Mouse (Mus musculus) midbrain, embryonic 10.5 days (tissue): ENCODE data around the gene Gm29735. TPM values are rescaled to one million over a fixed set of nuclear protein-coding genes. Genes with fewer than 3 reads are reported as not detected.
"Not testable (repeated sequence)": the region's sequence is repeated elsewhere in the genome, so short reads cannot be mapped to it uniquely, and the experiment has no call there.

Experiments
- DNase-seq: peaks from one replicate; pipeline ENCODE4 v3.0.0-alpha.2; 2017; ENCODE audit warnings: low spot score
- H3K27ac ChIP-seq: fragments of 300-500 bp; sonication (generic); replicated peaks from 2 replicates; pipeline ENCODE4 v1.5.1; 2016; ENCODE audit warnings: mild to moderate bottlenecking
- H3K27me3 ChIP-seq: fragments of 300-500 bp; sonication (generic); 2 replicates; pipeline ENCODE4 v1.6.1; 2016; ENCODE audit warnings: low read depth, mild to moderate bottlenecking; ENCODE audit not compliant: poor library complexity, severe bottlenecking
- H3K36me3 ChIP-seq: fragments of 300-500 bp; sonication (generic); 2 replicates; pipeline ENCODE4 v1.6.1; 2016; ENCODE audit warnings: mild to moderate bottlenecking, moderate library complexity
- H3K4me1 ChIP-seq: fragments of 300-500 bp; sonication (generic); 2 replicates; pipeline ENCODE4 v1.6.1; 2016
- H3K4me3 ChIP-seq: fragments of 300-500 bp; sonication (generic); 2 replicates; pipeline ENCODE4 v1.5.1; 2016; ENCODE audit warnings: mild to moderate bottlenecking, moderate library complexity
- H3K9me3 ChIP-seq: fragments of 300-500 bp; sonication (generic); replicated peaks from 2 replicates; pipeline ENCODE4 v1.6.1; 2016; ENCODE audit warnings: mild to moderate bottlenecking
- WGBS: fragments of 180-500 bp; shearing (Covaris S2); methylation state at CpG from one replicate; pipeline ENCODE4 v1.1.7; 2016; 5-methylcytosine and 5-hydroxymethylcytosine counted together
- polyA plus RNA-seq: library from polyadenylated mRNA; unstranded; fragments of >200 nt; fragmentation: Nextera tagmentation; extraction: Ambion mirVana; gene quantifications from 2 replicates; pipeline ENCODE4 v1.2.1, GENCODE M21; 2016

Gm29735 gene
- not detected in 2 replicates for polyA plus RNA-seq

DNA sequence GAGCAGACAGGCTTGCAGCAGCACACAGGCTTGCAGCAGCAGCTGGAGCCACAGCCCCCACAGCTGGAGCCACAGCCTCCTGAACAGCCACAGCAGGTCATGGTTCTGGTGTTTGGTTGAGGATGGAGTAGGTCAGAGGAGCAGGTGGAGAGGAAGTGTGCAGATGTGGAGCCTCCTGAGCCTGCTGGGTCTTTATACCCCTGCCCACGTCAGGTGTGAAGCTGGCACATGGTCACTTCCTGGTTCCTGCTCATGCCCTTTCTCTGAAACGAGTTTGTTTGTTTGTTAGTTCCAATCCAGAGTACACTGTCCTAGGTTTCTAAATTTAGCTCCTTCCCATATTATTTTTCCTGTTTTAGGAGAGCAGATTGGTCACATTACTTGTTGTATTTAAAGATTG lies at the start of gene Gm29735:
Gm29735 (minus strand) TSS at position 101 of the 400 bp plus-strand sequence.
- not testable (repeated sequence) for H3K27me3 ChIP-seq, H3K4me3 ChIP-seq, DNase-seq, H3K9me3 ChIP-seq, H3K4me1 ChIP-seq, H3K27ac ChIP-seq, H3K36me3 ChIP-seq
- WGBS = 69% methylated on average over 2 of the region's 2 CpGs

- DNase-seq = no peak
- Histone ChIP-seq H3K4me1 (no peaks in the 10 kb centered on the region), H3K27ac (no peak overlapping the region), H3K4me3 (no peak overlapping the region), H3K36me3 (no peaks in the 10 kb centered on the region), H3K9me3 (no peaks in the 10 kb centered on the region), H3K27me3 (no peaks in the 10 kb centered on the region)
These were observed 48.6 kb upstream of the Gm29735 start for GRCm38 (mm10) chr7:142205488-142205887.

DNA sequence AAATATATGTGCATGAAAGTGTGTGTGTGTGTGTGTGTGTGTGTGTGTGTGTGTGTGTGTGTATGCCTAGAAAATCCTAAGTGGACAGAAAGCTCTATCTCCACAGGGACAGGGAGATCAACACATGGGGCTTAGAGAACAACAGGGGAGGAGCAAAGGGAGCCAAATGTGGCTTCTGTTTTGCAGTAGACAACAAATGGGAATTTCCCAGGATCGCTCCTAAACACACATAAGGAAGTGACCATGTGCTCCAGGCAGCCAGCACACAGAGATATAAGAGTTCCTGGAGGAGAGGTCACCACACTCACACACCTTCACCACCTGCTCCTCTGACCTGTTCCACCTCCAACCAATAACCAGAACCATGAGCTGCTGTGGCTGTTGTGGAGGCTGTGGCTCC lies 44.2 kb upstream of the Gm29735 start, which contains the start of gene Krtap5-3:
Krtap5-3 (plus strand) TSS at position 301 of the 400 bp plus-strand sequence.
- H3K27ac ChIP-seq = no peak within 1 kb of the TSS
- no peaks in the 10 kb centered on the region for H3K9me3 ChIP-seq
- no peaks in the 10 kb centered on the region for H3K4me1 ChIP-seq
- no peak for DNase-seq
- H3K27me3 ChIP-seq = no peaks in the 10 kb centered on the region
- no peak within 1 kb of the TSS for H3K4me3 ChIP-seq
- H3K36me3 ChIP-seq = no peaks in the 10 kb centered on the region
- WGBS = 75% methylated on average over 1 of the region's 1 CpGs

DNA sequence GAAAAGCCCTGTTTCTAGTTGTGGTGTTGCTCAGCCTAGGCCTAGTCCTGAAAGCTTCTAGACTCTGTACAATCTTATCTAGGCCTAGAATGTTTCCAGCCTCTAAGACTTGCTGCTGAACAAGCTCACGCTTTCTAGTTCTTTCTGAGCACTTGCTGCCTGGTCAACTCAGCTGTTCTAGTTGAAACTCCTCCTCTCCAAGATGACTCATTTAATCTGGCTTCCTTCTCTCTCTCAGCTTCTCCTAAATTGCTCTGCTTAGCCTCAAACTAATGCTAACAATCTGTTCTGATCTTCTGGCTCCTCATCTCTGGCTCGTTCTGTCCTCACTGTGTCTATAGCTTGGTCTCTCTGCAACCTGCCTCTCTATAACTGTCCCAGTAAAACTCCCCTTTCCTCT lies 41.8 kb upstream of the Gm29735 start:
- Histone ChIP-seq H3K27me3 (no peaks in the 10 kb centered on the region), H3K27ac (no peak overlapping the region), H3K36me3 (no peaks in the 10 kb centered on the region), H3K9me3 (no peaks in the 10 kb centered on the region), H3K4me1 (no peaks in the 10 kb centered on the region), H3K4me3 (no peak overlapping the region)
- WGBS = 88% methylated on average over 2 of the region's 2 CpGs
- no peak for DNase-seq

DNA sequence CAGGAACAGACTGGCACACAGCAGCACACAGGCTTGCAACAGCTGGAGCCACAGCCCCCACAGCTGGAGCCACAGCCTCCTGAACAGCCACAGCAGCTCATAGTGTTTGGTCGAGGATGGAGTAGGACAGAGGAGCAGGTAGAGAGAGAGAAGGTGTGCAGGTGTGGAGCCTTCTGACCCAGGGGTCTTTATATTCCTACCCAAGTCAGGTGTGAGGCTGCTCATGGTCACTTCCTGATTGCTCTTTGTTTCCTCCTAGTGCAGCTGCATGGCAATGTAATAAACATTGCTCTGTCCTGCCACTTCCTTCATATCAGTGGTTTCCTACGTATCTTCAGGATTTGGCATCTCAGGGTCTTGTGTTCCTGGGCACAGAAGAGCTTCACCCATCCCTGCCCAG lies 33.4 kb upstream of the Gm29735 start, which contains the start of gene Gm10153:
Gm10153 (minus strand) TSS at position 101 of the 400 bp plus-strand sequence.
- Histone ChIP-seq H3K4me3 (no peak within 1 kb of the TSS), H3K36me3 (no peaks in the 10 kb centered on the region), H3K27me3 (no peaks in the 10 kb centered on the region), H3K4me1 (no peaks in the 10 kb centered on the region), H3K27ac (no peak within 1 kb of the TSS), H3K9me3 (no peaks in the 10 kb centered on the region)
- 67% methylated on average over 2 of the region's 2 CpGs for WGBS
- DNase-seq = no peak

- WGBS = 85% methylated on average over 2 of the region's 2 CpGs
- H3K36me3 ChIP-seq = no peaks in the 10 kb centered on the region
- H3K4me1 ChIP-seq = no peaks in the 10 kb centered on the region
- H3K27me3 ChIP-seq = no peaks in the 10 kb centered on the region
- no peak overlapping the region for H3K4me3 ChIP-seq
- no peaks in the 10 kb centered on the region for H3K9me3 ChIP-seq
- no peak for DNase-seq
- no peak overlapping the region for H3K27ac ChIP-seq
These were observed 31.2 kb upstream of the Gm29735 start for GRCm38 (mm10) chr7:142188156-142188555.

- Histone ChIP-seq H3K36me3 (no peaks in the 10 kb centered on the region), H3K4me3 (no peak overlapping the region), H3K9me3 (no peaks in the 10 kb centered on the region), H3K27ac (no peak overlapping the region), H3K4me1 (no peaks in the 10 kb centered on the region), H3K27me3 (no peaks in the 10 kb centered on the region)
- DNase-seq = no peak
- 57% methylated on average over 1 of the region's 1 CpGs for WGBS
These were observed 24.1 kb upstream of the Gm29735 start for GRCm38 (mm10) chr7:142181021-142181420.

- peak; percentile 7 for DNase-seq
- H3K4me3 ChIP-seq = no peak overlapping the region
- 84% methylated on average over 1 of the region's 1 CpGs for WGBS
These were observed 21.8 kb upstream of the Gm29735 start for GRCm38 (mm10) chr7:142178685-142179084.

DNA sequence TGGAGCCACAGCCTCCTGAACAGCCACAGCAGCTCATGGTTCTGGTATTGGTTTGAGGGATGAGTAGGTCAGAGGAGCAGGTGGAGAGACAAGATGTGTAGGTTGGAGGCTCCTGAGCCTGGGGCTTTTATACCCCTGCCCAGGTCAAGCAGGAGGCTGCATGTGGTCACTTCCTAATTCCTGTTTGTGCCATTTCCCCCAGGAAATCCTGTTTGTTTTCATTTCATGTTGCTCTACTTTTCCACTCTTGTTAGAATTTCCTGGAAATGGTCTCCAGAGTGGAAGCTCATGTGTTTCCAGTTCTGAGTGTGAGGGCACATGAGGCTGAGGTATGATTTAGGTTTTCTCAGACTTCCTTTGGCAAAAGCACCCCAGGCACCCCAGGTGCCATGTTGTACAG lies 19.0 kb upstream of the Gm29735 start, which contains the start of gene Krtap5-2:
Krtap5-2 (minus strand) TSS at position 101 of the 400 bp plus-strand sequence.
- H3K27ac ChIP-seq, H3K4me3 ChIP-seq, H3K4me1 ChIP-seq, H3K27me3 ChIP-seq, H3K9me3 ChIP-seq, H3K36me3 ChIP-seq: not testable (repeated sequence)
- DNase-seq = peak; percentile 1

More at GRCm38 (mm10) chr7:142178685-142179084, 21.8 kb upstream of the Gm29735 start:
- Histone ChIP-seq H3K4me1 (no peaks in the 10 kb centered on the region), H3K9me3 (no peaks in the 10 kb centered on the region), H3K36me3 (no peaks in the 10 kb centered on the region), H3K27me3 (no peaks in the 10 kb centered on the region), H3K27ac (no peak overlapping the region)

GRCm38 (mm10) chr7:142169836-142170235 lies 12.9 kb upstream of the Gm29735 start:
- H3K4me3 ChIP-seq = no peak overlapping the region
- H3K9me3 ChIP-seq = no peaks in the 10 kb centered on the region
- DNase-seq = peak; percentile 10
- no peaks in the 10 kb centered on the region for H3K36me3 ChIP-seq
- H3K27ac ChIP-seq = no peak overlapping the region
- WGBS = 44% methylated on average over 3 of the region's 3 CpGs
- H3K27me3 ChIP-seq = no peaks in the 10 kb centered on the region
- no peaks in the 10 kb centered on the region for H3K4me1 ChIP-seq

DNA sequence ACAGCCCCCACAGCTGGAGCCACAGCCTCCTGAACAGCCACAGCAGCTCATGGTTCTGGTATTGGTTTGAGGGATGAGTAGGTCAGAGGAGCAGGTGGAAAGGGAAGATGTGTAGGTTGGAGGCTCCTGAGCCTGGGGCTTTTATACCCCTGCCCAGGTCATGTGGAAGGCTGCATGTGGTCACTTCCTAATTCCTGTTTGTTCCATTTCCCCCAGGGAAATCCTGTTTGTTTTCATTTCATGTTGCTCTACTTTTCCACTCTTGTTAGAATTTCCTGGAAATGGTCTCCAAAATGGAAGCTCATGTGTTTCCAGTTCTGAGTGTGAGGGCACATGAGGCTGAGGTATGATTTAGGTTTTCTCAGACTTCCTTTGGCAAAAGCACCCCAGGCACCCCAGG lies 8.7 kb upstream of the Gm29735 start, which contains the start of gene Gm4553:
Gm4553 (minus strand) TSS at position 101 of the 400 bp plus-strand sequence.
- not testable (repeated sequence) for H3K4me1 ChIP-seq, H3K4me3 ChIP-seq, H3K36me3 ChIP-seq, H3K27me3 ChIP-seq, H3K27ac ChIP-seq, DNase-seq, H3K9me3 ChIP-seq

DNA sequence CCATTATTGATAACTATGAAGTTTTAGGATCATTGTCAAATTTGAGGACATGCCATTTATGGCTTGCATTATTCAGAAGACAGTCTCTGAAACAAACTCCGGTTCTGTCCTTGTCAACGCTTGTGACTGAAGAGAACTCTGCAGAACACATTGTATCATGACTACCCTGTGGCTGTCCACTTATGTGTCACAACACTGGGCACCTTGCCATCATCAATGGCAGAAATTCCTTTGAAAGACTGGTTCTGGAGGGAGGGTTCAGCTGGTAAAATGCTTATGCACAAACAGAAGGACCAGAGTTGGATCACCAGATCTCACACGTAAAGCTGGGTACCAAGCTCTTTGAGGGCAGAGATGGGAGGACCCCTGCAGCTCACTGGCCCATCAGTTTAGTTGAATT lies 2.5 kb upstream of the Gm29735 start:
- Histone ChIP-seq H3K36me3 (no peaks in the 10 kb centered on the region), H3K9me3 (no peaks in the 10 kb centered on the region), H3K4me3 (no peak overlapping the region), H3K27ac (no peak overlapping the region), H3K4me1 (no peaks in the 10 kb centered on the region), H3K27me3 (no peaks in the 10 kb centered on the region)
- DNase-seq = peak; percentile 3
- 91% methylated on average over 3 of the region's 3 CpGs for WGBS

- 70% methylated on average over 1 of the region's 1 CpGs for WGBS
- no peaks in the 10 kb centered on the region for H3K36me3 ChIP-seq
- no peaks in the 10 kb centered on the region for H3K9me3 ChIP-seq
- no peaks in the 10 kb centered on the region for H3K4me1 ChIP-seq
- H3K27ac ChIP-seq = no peak overlapping the region
- no peaks in the 10 kb centered on the region for H3K27me3 ChIP-seq
- no peak overlapping the region for H3K4me3 ChIP-seq
- DNase-seq = no peak
These were observed 1.6 kb downstream of the Gm29735 start for GRCm38 (mm10) chr7:142155308-142155707.

DNA sequence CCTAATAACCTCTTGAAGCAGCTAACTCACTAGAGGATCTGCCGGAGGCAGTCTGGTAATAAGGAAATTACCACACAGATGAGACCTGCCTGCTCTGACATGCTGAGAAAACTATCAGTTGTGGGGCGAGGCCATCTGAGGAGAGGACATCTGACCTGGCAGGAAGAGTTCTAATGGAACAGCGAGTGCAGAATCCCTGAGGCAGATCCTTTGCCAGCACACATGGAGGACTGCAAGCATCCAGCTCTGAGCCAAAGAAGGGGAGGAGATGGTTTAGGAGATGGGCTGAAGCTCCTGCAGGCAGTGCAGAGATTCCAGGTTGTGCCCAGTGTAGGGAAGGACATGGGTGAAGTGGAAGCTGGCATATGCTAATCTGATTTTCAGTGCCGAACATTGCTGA lies 4.7 kb downstream of the Gm29735 start:
- Histone ChIP-seq H3K9me3 (no peaks in the 10 kb centered on the region), H3K36me3 (no peaks in the 10 kb centered on the region), H3K27ac (no peak overlapping the region), H3K27me3 (no peaks in the 10 kb centered on the region), H3K4me3 (no peak overlapping the region), H3K4me1 (no peaks in the 10 kb centered on the region)
- 89% methylated on average over 4 of the region's 4 CpGs for WGBS
- no peak for DNase-seq
